Mouse (Mus musculus) bone marrow macrophage, adult 2 months (primary cell): Measurements from ENCODE around the gene Gm43951.

ENCODE experiments used
- CTCF ChIP-seq: IDR thresholded peaks from 2 replicates; pipeline ENCODE4 v1.5.1; 2012; ENCODE audit warnings: low read depth, mild to moderate bottlenecking, low read length, moderate library complexity
- POLR2A ChIP-seq: IDR thresholded peaks from 2 replicates; pipeline ENCODE4 v1.6.1; 2012; ENCODE audit warnings: mild to moderate bottlenecking, low read depth, low read length, borderline replicate concordance

DNA sequence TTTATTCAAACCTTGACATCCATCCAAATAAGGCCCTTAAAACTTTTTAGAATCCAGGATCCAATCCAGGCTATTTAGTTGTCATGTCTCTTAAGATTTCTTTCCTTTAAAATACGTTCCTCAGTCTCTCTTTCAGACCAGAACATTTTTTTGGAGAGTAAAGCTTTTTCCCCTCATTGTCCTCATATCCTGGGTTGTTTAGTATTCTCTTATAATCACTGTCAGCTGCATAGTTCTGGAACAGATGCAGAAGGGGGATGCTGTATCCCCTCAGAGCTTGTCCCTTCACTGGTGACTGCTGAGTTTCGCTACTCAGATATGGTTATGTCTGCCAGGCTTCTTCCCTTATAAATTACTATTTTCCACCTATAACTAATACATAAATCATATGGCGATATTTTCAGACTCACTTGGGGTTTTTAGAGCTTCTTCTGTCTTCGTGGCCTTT, 50.6 kb downstream of the Gm43951 start:
- no peak for TF ChIP-seq POLR2A
- TF ChIP-seq CTCF, result no peak
